Mouse (Mus musculus) megakaryocyte progenitor cell, adult 5-6 weeks (primary cell): ENCODE results near the gene Med28. TPM values are rescaled to one million over a fixed set of nuclear protein-coding genes. Genes with fewer than 3 reads are reported as not detected.

Experiments used
- ATAC-seq: replicated peaks from 2 replicates; pipeline ENCODE4 v1.8.0; 2016; ENCODE audit warnings: mild to moderate bottlenecking, moderate TSS enrichment, inconsistent platforms; ENCODE audit not compliant: poor library complexity
- total RNA-seq, 2 experiments: library from RNA; stranded (forward) in 1 of 2; stranded (reverse) in 1 of 2; fragments of 157-497, 149-512 nt in 1 of 2; fragments of 200-1000 nt in 1 of 2; gene quantifications; 2 replicates each; pipeline versions ENCODE4 v1.2.3 to v1.2.4; 2015 to 2017

Gene Med28
- 100 and 109 TPM in 2 replicates for total RNA-seq (2015)
- 41.2 and 49.0 TPM in 2 replicates for total RNA-seq (2017)

DNA sequence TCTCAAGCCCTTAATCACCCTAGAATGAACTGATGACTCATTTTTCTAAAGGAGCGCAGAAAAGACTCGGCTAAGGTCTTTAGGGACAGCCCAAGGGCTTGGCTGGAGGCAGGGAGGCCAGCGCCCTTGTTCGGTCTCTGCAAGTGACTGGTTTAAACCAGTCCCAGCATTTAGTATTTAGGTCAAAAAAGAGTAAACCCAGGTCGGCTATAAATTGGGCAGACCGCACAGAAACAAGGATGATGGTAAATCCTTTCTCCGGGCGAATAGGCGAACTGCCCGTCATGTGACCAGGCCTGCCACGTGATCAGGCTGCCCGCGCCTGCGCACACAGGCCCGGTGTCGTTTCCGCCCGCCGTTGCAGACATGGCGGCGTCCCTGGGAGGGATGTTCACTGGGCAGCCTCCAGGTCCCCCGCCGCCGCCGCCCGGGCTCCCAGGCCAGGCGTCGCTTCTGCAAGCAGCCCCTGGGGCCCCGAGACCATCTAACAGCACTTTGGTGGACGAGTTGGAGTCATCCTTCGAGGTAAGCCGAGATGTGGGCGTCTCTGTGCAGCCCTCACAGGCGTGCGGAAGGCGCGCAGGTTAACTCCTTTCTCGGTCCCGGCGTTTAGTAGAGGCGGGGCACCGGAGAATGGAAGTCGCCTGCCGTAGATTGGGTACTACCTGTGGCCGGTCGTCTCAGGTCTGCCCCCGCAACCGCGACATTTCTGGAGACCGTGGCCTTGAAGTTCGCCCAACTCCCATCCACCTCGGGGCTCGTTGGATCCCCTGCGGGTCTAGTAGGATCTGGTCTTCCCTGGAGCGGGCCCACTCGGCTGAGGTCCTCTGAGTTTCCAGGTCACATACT, at the start of gene Med28:
TSS of gene Med28 (plus strand) at position 270 of the 849 bp plus-strand sequence.
- ATAC-seq, result peak; percentile 91

DNA sequence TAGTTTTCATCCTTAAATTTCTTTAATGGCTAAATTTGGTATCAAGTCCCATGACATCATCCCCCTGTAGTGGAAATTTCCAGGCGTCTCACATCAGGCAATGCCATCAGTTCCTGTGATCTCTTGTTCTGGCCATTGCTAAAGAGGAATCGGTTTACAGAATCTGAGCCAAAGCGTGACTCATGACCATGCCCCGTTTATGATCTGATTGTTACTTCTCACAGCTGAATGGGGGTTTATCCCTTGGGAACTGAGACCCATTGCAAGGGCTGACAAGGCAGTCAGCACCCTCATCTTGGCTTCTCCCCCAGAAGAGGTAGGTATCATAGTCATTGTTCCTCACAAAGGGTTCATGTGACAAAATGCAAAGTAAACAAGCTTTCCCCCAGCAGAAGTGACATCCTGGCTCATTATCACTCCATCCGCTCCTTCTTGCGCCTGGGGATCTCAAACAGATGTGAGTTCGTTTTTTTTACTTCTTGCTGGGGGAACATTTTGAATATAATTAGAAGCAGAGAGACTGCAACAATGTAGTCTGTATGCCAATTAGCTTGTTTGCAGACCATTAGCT, 47.1 kb upstream of the Med28 start:
- ATAC-seq, result no peak

DNA sequence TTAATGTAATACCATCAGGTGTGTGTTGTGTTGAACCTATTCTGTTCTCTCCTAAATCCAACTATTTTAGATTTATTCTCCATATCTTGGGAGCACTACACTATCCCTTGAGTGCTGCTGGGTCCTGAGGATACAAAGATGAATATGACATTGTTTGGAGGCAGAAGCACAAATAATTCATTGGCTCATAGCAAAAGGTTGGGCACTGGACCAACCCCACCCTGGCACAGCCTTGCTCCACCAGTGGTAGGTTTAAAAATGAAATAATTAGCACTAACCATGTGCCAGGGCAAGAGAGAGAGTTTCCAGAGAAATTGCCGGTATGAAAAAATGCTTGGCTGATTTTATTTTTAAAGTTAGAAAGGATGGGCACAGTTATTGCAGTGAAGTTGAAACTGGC, 46.5 kb upstream of the Med28 start:
- no peak for ATAC-seq

DNA sequence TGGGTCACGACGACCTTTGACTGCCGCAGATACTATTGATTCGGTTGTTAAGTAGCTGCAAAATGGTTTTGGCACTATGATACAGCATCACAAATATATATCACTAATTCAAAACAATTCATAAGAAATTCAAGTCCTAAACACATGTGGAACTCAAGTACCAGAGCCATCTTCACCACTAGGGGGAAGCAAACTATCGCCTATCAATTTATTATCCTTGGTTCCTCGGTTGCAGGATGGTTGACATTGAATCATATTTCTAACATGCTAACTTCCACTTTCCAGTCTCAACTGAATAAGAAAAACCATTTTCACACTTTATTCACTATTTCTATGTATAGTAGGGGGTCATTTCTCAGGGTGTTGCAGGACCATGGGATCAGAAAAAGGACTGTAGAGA, 45.8 kb upstream of the Med28 start:
- ATAC-seq, result peak; percentile 96

DNA sequence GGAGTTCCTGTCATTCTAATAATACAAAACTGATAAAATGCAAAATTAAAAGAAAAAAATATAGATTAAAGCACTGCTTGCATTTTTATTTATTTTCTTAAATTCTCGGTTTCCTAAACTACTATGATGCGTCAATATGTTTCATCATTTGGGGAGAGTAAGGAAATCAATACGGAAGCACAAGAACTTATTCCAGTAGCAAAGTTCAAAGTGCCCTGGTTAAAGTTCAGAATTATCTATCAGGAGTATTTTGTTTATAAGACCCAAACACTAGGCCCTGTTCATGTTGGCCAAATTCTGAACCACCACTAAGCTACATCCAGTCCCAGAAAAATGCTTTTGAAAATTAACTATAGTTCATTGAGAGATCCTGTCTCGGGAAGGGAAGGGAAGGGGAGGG, 45.3 kb upstream of the Med28 start:
- ATAC-seq, result no peak

DNA sequence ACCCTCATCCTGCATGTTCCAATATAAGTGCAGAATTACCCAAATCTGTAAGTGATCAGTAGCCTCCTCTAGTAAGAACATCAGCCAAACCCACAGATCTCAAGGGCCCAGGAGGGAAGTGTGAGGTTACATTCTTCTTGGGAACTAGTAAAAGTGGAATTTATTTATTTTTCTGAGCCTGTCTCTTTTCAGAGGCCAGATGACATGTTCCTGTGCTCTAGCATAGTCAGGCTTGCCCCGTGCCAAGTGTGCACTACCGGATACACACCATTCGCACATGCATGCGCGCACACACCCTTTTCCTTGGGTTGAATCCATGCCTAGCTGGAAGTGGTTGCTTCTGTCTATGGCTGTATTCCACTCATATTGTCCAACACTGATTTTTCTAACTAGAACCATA, 44.3 kb upstream of the Med28 start:
- ATAC-seq, result no peak

DNA sequence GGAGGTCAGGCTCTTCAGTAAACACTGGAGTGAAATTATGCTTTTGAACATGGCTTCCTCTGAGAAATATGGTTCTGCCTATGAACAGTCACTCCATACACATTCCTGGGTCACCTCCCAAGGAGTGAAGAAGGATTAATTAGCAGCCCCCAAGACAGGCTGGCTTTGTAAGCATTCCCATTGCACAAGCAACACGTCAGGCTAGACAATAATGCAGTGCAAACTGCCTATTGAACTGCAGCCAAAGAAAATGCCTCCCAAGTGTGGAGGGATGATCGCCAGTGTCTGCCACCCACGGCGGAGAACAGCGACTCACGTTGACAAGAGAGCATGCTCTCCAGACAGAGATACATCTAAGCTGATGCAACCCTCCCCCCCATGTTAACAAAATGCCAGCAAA, 43.7 kb upstream of the Med28 start:
- no peak for ATAC-seq

DNA sequence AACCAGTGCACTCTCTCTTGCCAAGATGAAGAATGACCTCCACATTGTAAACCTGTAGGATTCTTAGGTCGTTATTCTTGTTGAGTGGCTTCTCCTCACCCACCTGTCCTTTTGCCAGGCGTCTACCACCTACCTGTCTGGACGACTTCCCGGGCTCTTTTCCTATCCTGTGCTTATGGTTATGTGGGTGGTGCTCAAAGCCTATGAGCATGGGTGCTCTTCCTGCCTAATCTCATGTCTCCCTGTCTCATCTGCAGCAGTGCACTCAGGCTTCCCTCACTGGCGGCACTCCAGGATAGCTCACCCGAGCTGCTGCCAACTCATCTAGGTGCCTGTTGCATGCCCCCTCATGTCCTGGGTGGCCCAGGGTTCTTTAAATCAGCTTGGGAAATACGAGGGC, 42.4 kb upstream of the Med28 start:
- ATAC-seq, result no peak

DNA sequence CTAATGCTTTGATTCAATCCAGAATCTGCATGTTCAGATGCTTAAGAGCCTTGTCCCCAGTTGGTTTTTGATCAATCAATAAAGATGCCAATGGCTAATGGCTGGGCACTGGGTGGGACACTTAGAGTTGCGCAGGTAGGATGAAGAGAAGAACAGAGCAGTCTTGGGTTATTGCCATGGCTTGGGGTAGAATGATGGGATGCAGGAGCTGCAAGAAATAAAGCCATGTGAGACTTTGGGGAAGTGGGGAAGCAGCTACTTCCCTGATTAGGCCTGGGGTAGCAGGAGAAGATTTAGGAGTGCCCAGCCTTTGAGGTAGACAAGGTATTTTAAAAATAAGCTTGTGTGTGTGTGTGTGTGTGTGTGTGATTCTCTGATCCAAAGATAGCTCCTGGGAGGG, 40.0 kb upstream of the Med28 start:
- ATAC-seq, result no peak

DNA sequence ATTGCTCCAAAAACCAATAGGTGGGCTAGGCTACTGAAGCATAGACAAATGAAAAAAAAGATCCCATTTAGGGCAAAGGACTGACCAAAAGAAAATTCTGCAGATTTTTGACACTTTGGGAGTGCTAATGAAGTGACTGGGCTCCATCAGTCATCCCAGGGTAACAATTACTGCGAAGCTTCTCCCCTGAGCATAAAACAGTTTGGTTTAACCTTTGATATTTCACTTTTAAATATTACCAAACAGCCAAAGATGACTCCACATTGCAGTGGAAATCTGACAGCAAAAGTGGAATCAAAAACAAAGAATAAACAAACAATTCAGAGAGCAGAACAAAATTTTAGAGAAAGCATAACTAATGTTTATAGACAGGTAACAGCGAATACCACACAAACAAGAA, 38.9 kb upstream of the Med28 start:
- ATAC-seq, result no peak

DNA sequence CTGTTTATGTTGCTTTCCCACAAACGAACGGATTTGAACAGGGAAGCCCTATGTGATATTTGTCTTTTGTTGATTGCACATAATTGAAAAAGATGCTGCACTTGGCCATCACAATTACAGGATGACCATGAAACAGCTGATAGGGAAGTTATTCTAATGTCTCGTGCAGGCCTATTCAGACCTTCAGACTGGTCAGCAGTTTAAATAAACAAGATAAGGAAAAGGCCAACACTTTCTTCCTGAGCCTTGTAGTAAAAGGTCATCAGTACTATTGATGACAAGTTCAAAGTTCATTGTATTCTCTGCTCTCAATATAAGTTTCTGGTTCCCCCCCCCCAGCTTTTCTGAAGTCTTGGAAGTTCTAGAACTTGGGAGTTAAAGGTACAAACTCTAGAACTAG, 37.4 kb upstream of the Med28 start:
- ATAC-seq, result no peak

DNA sequence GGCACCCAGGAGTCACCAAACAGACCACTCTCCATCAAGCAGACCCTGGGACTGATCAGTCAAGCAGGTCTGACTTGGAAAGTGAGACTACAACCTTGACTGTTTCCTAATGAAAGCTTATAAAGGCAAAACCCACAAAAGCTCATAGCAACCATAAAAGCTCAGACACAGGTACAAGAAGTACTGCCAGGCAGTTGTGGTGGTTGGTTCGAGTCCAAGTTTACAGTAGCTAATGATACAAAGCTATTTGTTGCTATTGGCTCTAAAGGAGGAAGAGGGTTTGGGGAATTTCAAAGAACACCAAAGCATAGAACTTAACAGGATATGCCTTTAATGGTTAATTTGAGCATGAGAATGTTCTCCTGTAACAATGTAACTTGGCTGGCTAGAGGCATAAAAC, 36.4 kb upstream of the Med28 start:
- ATAC-seq, result no peak

DNA sequence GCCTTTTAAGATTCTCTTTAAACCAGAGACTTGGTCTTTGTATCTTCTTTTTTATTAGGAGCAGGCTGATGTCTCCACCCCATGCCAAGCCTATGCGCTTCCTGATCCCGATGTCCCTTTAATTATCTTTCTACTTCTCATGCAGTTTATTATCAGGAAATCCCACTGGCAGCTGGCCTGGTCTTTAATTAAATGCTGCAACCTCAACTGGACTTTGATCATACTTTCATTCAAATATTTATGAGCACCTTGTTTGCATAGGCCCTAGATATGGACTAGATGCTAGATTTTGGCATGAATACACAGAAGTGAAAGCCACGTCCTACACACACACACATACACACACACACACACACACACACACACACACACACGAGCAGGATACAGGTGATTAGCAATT, 28.3 kb upstream of the Med28 start:
- ATAC-seq, result no peak

DNA sequence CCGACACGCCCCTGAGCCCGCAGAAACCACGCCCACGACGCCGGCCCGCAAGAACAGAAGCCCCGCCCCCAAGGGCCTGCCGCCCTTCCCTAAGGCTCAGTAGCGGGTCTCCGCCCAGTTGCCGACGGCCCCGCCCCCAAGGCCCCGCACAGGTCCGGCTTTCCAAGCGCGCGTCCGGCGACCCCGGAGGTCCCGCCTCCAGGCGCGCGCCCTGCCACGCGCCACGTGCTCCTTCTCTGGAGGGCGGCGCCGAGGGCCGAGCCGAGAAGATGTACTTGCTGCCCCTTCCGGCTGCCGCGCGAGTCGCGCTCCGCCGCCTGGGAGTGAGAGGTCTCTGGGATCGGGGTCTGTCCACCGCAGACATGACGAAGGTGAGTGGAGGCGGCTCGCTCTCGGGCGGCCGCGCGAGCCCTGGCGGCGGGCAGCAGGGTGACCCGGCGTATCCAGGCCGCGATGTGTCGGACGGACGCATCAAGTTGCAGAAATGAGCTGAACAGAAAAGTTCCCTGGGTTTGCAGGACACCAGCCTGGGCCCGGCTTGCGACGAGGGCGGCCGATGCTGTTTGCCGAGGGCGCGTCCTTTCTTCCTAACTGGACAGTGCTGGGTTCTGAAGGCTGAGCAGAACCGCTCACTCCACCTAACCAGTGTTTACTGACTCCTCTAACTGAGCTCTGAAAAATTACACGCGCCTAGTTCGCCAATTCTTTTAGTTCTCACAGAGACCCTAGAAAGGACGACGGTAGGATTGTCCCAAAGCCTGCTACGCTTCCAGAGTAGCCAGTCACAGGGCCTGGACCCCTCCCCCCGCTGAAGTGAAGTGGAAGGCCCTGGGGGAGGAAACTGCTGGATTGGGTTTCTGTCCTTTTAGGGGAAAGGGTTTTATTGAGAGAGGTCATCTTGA, 26.6 kb upstream of the Med28 start, which contains the start of gene Lap3:
TSS of gene Lap3 (plus strand) at position 184 of the 902 bp plus-strand sequence.
- peak; percentile 92 for ATAC-seq

DNA sequence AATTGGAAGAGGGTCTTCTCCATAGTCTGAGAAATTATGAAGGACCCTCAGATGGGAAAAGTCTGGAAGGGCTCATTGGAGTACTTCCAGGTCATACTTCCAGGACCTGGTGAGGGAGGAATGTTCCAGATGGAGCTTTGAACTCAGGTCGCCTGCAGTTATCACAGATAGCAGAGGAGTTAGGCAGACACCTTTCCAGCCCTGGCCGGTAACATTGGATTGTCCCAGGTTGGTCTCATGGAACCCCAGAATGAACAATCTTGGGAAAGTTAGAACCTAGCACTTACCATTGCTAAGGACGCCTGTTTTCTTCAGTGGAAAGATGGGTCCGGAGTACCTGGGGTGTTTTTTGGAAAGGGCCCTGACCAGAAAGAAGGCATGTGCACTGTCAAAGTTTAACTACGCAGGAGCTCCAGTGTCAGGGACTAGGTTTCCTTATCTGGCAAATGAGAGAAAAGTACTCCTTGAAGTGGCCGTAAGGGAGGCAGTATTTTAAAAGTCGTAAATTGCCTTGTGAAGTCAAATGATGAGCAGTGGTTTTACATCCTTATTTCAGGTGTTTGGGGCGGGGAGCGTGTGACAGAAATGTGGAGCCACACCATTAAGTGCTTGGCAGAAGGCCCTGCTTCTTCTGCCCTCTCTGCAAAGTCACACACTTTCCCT, 25.8 kb upstream of the Med28 start:
- no peak for ATAC-seq

DNA sequence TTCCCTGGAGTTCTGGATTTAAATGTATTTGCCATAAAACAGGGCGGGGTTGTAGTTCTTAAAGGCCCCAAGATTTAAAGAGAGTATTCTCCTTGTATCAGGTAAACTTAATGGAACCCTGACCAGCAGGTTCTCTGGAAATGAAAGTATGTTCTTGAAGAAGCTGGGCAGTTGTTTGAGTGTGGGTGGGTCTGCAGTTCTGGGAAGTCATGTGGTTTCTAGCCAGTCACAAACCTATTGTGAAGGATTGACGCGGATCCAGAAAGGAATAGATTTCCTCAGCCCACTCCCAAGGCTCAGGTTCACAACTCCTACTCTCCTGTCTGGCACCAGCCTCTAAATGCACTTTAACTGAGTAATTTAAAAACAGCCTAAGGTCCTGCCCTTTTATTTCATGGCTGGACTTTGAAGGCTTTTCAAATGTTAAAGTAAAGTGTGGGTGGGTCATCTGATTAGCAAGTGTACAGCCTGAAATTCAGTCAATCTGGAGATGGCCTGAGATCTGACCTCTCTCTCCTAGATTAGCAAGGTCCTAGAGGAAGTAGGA, 24.5 kb upstream of the Med28 start:
- no peak for ATAC-seq

DNA sequence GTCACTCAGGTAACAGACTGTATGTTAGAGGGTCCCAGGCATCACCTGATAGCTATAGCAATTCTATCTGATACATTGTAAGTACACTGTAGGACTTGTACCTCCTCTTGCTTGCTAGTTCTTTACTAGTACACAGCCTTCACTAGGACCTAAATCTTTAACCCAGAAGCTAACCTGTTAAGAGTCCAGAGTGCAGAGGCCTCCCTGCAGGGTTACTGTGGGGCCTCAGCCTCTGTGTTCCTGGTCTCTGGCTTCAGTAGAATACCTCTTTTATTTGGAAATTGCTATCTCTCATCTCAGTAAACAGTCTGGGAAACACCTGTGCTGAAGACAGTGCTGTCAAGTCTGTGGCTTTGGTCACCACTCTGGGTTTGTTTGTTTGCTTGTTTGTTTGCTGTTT, 24.0 kb upstream of the Med28 start:
- no peak for ATAC-seq

DNA sequence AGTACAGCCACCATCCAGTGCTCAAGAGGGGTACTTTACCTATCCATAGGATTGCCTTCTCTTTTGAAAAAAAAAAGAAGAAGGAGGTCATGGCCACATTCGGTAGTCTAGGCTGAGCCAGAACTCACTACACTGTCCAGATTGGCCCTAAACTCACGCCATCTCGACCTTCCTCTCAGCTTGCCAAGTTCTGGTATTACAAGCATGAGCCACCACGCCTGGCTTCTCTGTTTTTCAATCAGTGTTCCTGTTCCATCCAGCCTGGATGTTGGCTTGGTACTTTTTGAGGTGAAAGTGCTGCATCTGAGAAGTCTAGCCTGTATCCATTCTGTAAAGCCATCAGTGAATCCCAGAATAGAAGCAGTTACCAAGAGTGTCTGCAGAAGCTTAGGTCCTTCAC, 23.6 kb upstream of the Med28 start:
- ATAC-seq, result no peak

DNA sequence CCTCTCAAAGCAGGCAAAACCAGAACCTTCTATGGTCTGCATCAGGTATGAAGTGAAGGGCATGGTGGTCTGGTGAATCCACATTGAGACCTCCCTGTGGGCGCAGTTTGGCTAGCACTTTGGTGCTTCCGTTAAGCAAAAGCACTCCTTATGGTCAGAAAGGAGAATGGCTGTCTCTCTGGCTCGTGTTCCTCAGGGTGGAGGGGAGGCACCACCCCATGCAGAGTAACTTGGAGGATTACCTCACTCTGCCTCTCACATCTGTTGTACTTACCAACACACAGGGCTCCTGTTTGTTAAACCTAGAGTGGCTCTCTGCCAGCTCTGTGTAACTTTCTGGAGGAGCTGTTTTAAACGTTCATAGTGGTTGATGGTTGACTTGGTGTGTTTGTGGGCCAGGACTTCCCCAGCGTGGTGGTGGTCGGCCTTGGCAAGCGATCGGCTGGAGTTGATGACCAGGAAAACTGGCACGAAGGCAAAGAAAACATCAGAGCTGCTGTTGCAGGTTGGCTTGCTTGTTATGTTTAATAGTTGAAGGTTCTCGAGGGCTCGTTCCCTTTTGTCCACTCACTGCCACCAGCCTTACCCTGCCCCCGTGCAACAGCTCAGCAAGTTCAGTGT, 23.0 kb upstream of the Med28 start:
- no peak for ATAC-seq

DNA sequence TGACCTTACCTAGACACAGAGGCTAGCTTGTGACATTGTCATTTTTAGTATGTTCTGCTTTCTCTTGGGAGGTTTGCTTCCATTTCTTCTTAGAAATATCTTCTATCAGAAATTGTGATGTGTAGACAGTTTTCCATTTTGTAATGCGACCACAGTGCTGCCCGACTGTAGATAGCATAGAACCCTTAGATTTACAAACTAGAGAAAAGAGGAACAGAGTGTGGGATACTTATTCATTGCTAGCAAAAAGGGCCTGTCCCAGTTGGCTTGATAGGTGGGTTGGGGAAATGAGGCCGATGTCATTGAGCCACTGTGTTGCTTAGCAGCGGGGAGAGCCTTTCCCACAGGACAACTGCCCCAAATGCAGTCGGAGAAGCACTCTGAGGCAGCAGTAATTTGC, 22.5 kb upstream of the Med28 start:
- ATAC-seq, result no peak
